Mouse (Mus musculus) erythroblast, embryonic 14.5 days (primary cell): ENCODE results near the gene Slc6a19.

Source experiments
- GATA1 ChIP-seq: IDR thresholded peaks from 2 replicates; pipeline ENCODE4 v1.6.1; 2012; ENCODE audit warnings: low read length, inconsistent platforms, mixed read lengths
- TAL1 ChIP-seq: IDR thresholded peaks from 3 replicates; pipeline ENCODE4 v1.6.1; 2012; ENCODE audit warnings: low read length, inconsistent platforms, mixed read lengths

- TF ChIP-seq GATA1 = no peak
- TF ChIP-seq TAL1 = no peak
Observed at GRCm38 (mm10) chr13:73743662-73744061, 39.0 kb upstream of the Slc6a19 start.
